Mouse (Mus musculus) spleen, adult 2 months (tissue): ENCODE results near the gene Hist1h2ap.

Experiments used
- CTCF ChIP-seq: fragments of 200-500 bp; IDR thresholded peaks from 2 replicates; pipeline ENCODE4 v1.5.1; 2011; ENCODE audit warnings: mild to moderate bottlenecking, inconsistent platforms; ENCODE audit not compliant: insufficient read depth, insufficient read length, insufficient replicate concordance; ENCODE audit errors: extremely low read depth
- POLR2A ChIP-seq: fragments of 200-500 bp; IDR thresholded peaks from 2 replicates; pipeline ENCODE4 v1.6.1; 2011; ENCODE audit warnings: low read depth, low read length, inconsistent platforms

DNA sequence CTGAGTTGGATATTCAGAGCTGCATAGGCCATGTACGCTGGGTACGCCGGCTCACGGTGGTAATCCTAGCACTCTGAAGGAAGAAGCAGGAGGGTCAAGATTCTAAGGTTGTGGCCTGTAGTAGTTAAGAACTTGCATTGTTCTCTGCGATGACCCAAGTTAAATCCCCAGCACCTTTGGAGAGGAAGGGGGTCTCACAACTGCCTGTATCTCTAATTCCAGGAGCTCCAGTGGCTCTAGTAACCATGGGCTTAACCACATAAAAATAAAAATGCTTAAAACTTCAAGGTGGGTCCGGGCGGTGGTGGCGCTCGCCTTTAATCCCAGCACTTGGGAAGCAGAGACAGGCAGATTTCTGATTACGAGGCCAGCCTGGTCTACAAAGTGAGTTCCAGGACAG is 3.0 kb downstream of the Hist1h2ap start:
- TF ChIP-seq CTCF (no peak), POLR2A (no peak)
